Mouse (Mus musculus): Measurements from ENCODE around the gene Mfsd5. TPM values are rescaled to one million over a fixed set of nuclear protein-coding genes. Genes with fewer than 3 reads are reported as not detected.
A peak's percentile ranks its signal among the peaks of the same experiment; 100 is the strongest.

The Mfsd5 gene
- polyA plus RNA-seq, 1 experiment from 2014 or later: 60.1 TPM

DNA sequence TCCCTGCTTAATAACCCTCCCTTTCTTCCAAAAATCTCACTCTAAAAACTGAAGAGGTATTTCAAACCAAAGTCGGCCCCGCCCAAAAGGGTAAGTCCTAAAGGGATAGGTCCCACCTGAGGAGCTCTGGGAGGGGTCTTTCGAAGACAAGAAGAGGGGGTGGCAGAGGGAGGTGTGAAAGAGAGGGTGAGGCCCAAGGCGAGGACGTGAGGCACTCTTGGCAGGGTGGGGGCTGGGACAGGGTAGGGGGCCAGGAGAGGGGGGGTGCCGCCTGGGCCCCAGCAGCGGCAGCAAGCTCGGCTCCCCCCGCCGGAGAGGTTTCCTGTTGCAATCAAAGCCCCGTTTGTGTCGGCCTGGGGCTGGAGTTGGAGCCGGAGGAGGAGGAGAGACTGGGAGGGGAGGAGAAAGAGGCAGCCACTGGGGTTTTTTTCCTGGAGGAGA lies 30.0 kb upstream of the Mfsd5 start:
- H3K9me3 ChIP-seq: no peaks in the 10 kb centered on the region
- peak overlapping the region; percentile 99 for H3K27ac ChIP-seq
- 3% methylated on average over 10 of the region's 13 CpGs for WGBS
- H3K4me1 ChIP-seq: peaks cover 59% of the 10 kb centered on the region
- H3K4me3 ChIP-seq: peak overlapping the region; percentile 60
- peaks cover 31% of the 10 kb centered on the region for H3K36me3 ChIP-seq
- peak overlapping the region; percentile 48 for H3K9ac ChIP-seq
- peak overlapping the region; percentile 93 for H3K4me2 ChIP-seq (replicated peaks)
- ATAC-seq (ENCODE audit: insufficient number of reproducible peaks, insufficient read depth, low FRiP score, low TSS enrichment): peak; percentile 35
- no peaks in the 10 kb centered on the region for H3K27me3 ChIP-seq

DNA sequence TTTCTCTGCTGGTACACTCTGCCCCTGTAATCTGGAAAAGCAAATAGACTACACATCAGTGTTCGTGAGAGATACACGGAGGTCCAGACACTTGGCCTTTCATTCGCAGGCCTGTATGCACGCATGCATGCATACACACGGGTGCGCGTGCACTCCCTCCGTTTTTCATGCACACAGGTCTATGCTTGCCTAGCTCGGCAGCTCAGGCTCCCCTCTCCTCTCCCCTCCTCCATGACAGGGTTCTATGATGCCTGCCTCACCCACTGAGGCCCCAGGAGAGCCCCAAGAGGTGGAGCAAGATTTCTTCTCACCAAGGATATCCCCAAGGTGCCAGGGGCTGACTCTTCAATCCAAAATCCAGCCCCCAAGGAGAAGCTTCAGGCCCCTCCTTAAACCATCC lies 29.3 kb upstream of the Mfsd5 start:
- Histone ChIP-seq H3K4me2 (replicated peaks) (peak overlapping the region; percentile 93), H3K9me3 (no peaks in the 10 kb centered on the region), H3K9ac (peak overlapping the region; percentile 48), H3K36me3 (peaks cover 31% of the 10 kb centered on the region), H3K4me1 (peaks cover 59% of the 10 kb centered on the region), H3K27ac (peak overlapping the region; percentile 99), H3K4me3 (peak overlapping the region; percentile 60), H3K27me3 (no peaks in the 10 kb centered on the region)
- 23% methylated on average over 9 of the region's 9 CpGs for WGBS
- no peak for ATAC-seq (ENCODE audit: insufficient number of reproducible peaks, insufficient read depth, low FRiP score, low TSS enrichment)

DNA sequence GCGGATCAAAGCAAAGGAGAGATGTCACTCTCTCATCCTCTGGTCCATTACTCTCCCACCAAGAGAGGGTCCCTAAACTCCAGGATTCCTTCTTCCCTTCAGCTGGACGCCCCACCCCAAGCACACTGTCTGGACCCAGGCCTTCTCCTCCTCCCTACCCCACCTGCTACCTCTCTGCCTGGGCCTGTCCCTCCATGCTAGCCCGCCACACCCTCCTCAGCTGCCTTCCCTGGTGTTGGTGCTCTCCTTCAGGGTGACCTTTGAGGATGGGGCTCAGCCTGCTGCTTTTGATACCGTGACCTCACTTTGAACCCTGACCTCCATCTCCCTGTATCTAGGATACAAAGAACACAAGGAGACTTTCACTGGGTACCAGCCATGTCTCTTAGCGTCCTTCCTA lies 28.7 kb upstream of the Mfsd5 start:
- Histone ChIP-seq H3K4me1 (peaks cover 62% of the 10 kb centered on the region), H3K36me3 (peaks cover 31% of the 10 kb centered on the region), H3K27ac (peak overlapping the region; percentile 99), H3K9me3 (no peaks in the 10 kb centered on the region), H3K4me2 (replicated peaks) (peak overlapping the region; percentile 93; the same call in 1 of the 2 replicates), H3K27me3 (no peaks in the 10 kb centered on the region), H3K4me3 (no peak overlapping the region), H3K9ac (no peak overlapping the region)
- ATAC-seq (ENCODE audit: insufficient number of reproducible peaks, insufficient read depth, low FRiP score, low TSS enrichment): no peak
- 46% methylated on average over 5 of the region's 5 CpGs for WGBS

DNA sequence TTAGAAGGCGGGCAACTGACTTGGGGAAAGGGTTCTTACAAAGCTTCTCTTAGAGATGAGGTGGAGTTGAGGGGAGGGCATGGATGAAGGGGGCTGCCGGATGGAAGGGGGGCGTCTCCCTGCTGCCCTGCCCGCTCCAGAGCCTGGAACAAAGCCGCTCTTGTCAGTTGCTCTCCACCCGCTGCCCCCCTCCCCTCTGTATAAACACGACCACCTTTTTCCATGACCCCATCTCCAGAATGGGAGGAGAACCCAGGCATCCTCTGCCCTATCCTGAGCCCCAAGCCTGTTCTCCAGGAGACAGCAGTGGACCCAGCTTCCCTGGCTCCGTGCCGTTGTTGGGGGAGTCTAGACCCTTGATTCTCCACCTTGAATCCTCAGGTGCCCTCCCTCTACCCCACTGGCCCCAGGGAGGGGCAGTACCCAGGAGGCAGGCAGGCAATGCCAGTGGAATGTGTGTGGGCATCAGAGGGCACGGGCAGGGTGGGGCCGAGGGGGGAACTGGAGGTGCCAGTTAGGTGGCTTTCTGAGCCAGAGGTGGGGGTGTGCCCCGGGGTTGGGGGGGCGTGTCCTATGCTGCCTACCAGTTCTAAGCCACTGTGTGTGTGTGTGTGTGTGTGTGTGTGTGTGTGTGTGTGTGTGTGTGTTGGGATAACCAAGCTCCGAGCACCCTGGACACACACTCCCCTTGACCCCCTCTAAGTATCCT lies 23.6 kb upstream of the Mfsd5 start:
- H3K4me1 ChIP-seq: peaks cover 70% of the 10 kb centered on the region
- H3K4me3 ChIP-seq: peak overlapping the region; percentile 73
- peak overlapping the region; percentile 99 for H3K27ac ChIP-seq
- peak overlapping the region; percentile 95 for H3K9ac ChIP-seq
- WGBS: 18% methylated on average over 12 of the region's 14 CpGs
- H3K9me3 ChIP-seq: no peaks in the 10 kb centered on the region
- ATAC-seq (ENCODE audit: insufficient number of reproducible peaks, insufficient read depth, low FRiP score, low TSS enrichment): peak; percentile 28; the same call in 1 of the 2 replicates
- H3K36me3 ChIP-seq: peaks cover 27% of the 10 kb centered on the region
- no peaks in the 10 kb centered on the region for H3K27me3 ChIP-seq
- peak overlapping the region; percentile 84 for H3K4me2 ChIP-seq (replicated peaks)

DNA sequence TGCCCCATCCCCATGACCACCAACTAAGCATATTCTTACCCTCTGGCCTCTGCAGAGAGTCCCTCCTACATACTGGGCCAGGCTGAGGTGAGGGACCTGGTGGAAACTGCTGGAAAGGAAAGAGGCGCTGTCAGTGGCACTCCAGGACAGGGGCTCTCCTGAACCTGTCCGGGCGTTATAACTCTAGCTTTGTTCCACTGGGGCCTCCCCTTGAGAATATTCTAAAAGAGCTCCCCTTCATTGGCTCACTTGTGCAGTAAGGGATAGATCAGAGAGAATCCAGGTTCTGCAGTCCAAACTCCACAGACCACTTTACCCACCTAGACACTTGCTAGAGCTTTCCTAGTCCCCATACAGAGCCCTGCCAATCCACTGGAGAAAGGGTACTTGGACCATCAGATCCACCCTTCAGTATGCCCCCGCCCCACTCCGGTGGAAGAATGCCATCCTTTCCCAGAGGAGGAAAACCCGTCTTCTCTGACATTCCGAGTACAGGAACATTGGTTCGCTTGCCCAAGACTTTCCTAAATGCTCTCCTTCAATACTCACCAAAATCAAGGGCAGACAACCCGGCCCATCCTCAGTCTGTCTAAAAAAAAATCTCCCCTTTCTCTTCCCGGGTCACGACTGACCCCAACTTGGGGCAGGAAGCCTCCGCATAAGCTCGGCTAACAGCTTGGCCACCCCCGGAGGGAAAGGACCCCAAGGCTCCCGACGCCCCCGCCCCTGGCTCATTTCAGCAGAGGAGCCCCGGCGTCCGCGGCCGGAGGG lies 22.6 kb upstream of the Mfsd5 start:
- ATAC-seq (ENCODE audit: insufficient number of reproducible peaks, insufficient read depth, low FRiP score, low TSS enrichment): no peak
- Histone ChIP-seq H3K27ac (peak overlapping the region; percentile 99), H3K9ac (peak overlapping the region; percentile 95), H3K27me3 (no peaks in the 10 kb centered on the region), H3K36me3 (peaks cover 18% of the 10 kb centered on the region), H3K4me2 (replicated peaks) (peak overlapping the region; percentile 84), H3K9me3 (no peaks in the 10 kb centered on the region), H3K4me3 (peak overlapping the region; percentile 73), H3K4me1 (peaks cover 62% of the 10 kb centered on the region)
- 2% methylated on average over 22 of the region's 22 CpGs for WGBS

DNA sequence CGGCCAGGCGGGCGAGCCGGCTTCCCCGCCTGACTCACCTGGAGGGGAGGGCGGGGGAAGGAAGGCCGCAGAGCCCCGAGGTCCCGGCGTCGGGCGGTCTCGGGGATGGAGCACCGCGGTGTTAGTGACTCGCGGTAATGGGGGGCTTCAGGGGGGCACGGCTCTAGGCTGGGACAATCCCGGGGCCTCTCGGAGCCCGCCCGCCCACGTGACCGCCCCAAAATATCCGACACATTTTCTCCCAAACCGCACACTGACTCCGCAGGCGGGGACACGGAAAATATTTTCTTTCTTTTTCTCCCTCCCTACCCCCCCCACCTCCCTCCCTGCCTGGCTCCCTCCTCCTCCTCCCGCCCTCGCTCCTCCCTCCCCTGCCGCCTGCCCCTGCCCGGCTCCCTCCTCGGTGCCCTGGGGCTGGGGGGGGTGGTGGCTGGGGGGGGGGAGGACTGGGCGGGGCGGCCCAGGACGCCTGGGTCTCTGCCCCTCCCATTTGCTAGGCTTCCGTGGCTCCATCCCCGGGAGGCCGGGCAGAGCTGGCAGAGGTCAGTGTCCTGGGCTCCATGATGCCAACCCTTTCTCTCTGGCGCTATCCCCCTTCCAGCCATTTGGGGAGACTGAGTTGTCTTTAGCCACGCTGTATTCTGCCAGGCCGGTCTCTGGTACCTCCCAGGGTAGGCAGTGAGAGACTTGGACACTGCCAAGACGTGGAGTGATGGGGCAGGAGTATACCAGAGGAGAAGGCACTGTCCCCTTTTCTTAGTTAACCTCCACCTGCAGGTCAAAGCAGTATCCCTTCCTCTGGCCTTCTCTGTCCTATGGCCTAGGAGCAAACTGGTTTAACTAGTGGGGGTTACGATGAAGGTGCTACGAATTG lies 21.8 kb upstream of the Mfsd5 start, which contains the start of gene Rarg:
Gene Rarg (minus strand): TSS at position 316 of the 874 bp plus-strand sequence.
- Histone ChIP-seq H3K27ac (peak within 1 kb of the TSS; percentile 99), H3K36me3 (peaks cover 10% of the 10 kb centered on the region), H3K9me3 (no peaks in the 10 kb centered on the region), H3K4me1 (peaks cover 61% of the 10 kb centered on the region), H3K27me3 (no peaks in the 10 kb centered on the region), H3K4me3 (peak within 1 kb of the TSS; percentile 73), H3K4me2 (replicated peaks) (peak within 1 kb of the TSS; percentile 84), H3K9ac (peak within 1 kb of the TSS; percentile 95)
- peak; percentile 57 for ATAC-seq (ENCODE audit: insufficient number of reproducible peaks, insufficient read depth, low FRiP score, low TSS enrichment)
- WGBS: 1% methylated on average over 38 of the region's 46 CpGs

DNA sequence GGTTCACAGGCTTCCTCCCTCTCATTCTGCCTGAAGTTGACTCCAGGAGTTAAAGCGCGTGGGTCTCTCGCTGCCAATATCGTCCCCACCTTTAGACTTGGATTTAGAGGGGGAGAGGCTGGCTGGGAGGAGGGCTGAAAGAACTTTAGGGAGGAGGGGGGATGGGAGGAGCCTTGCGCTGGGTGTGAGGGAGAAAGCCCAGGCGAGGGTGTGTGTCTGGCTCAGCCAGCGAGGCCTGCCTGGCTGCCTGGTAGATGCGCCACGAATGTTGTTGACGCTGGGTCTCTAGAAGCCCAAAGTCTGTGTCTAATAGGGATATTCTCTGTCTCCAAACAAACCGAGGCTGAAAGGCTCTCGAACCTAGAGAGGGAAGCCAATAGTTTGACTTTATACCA lies 21.2 kb upstream of the Mfsd5 start:
- H3K36me3 ChIP-seq: 0 out of 2 replicates have a peak, but pooled peaks cover 8% of the 10 kb centered on the region
- H3K27me3 ChIP-seq: no peaks in the 10 kb centered on the region
- peaks cover 60% of the 10 kb centered on the region for H3K4me1 ChIP-seq

DNA sequence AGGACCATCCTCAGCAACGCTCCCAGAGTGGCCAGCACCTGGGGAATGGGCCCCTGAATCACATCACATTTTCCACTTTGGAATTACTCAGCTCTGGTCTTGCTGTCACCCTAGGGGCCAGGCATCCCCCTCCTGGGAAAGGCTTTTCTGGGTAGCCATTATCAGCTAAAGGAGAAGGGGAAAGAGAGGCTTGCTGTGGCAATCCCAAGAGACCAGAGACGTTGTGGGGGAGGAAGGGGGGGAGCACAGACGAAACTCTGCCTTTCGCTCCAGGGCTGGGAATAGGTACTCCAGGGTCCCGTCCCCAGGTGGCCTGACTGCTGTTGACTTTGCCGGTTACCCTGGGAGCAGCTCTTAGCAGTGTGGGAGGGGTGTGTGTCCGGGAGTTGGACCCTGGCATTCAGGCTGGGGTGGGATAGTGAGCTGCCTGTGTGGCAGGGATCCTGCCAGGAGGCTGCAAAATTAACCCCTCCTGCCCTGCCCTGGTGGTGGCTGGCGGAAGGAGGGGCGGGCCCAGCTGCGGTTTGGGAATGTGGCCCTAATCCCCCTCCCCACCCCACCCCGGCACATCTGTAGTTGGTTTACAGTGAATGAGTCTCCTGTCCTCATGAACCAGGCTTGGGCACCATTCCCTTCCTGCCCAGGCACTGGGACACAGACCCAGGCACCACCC lies 20.5 kb upstream of the Mfsd5 start:
- Histone ChIP-seq H3K9ac (peak overlapping the region; percentile 33), H3K27me3 (no peaks in the 10 kb centered on the region), H3K4me3 (peak overlapping the region; percentile 73), H3K4me1 (peaks cover 55% of the 10 kb centered on the region), H3K4me2 (replicated peaks) (peak overlapping the region; percentile 84), H3K9me3 (no peaks in the 10 kb centered on the region), H3K36me3 (0 out of 2 replicates have a peak, but pooled peaks cover 2% of the 10 kb centered on the region), H3K27ac (peak overlapping the region; percentile 99)
- WGBS: 4% methylated on average over 10 of the region's 11 CpGs
- ATAC-seq (ENCODE audit: insufficient number of reproducible peaks, insufficient read depth, low FRiP score, low TSS enrichment): no peak; the same call in 1 of the 2 replicates

More for the DNA sequence above, 21.2 kb upstream of the Mfsd5 start:
- ATAC-seq (ENCODE audit: insufficient number of reproducible peaks, insufficient read depth, low FRiP score, low TSS enrichment): peak; percentile 17; the same call in 1 of the 2 replicates
- WGBS: 2% methylated on average over 12 of the region's 12 CpGs
- Histone ChIP-seq H3K9me3 (no peaks in the 10 kb centered on the region), H3K27ac (peak overlapping the region; percentile 99), H3K4me3 (peak overlapping the region; percentile 73), H3K9ac (peak overlapping the region; percentile 95), H3K4me2 (replicated peaks) (peak overlapping the region; percentile 84)

DNA sequence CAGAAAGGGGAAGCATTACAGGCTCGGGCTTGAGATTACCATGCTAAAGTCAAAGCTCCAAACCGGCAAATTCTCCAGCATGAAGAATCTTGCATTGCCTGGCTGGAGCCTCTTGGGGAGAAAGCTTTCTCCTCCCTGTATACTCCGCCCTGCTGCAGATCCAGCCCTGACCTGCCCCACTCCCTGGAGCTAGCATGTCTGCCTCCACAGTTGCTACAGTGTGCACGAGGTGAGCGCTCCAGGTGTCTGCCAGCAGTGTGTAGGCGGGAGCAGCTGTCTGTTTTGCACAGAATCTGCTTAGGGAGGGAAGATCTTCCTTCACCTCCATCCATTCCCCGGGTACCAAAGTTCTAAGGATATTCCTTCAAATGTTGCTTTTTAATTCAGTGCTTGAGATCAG lies 16.7 kb upstream of the Mfsd5 start:
- H3K36me3 ChIP-seq: no peaks in the 10 kb centered on the region
- no peak overlapping the region for H3K4me2 ChIP-seq (replicated peaks)
- H3K9ac ChIP-seq: no peak overlapping the region
- no peaks in the 10 kb centered on the region for H3K9me3 ChIP-seq
- no peaks in the 10 kb centered on the region for H3K27me3 ChIP-seq
- WGBS: 37% methylated on average over 7 of the region's 7 CpGs
- H3K27ac ChIP-seq: peak overlapping the region; percentile 48
- ATAC-seq (ENCODE audit: insufficient number of reproducible peaks, insufficient read depth, low FRiP score, low TSS enrichment): peak; percentile 61; the same call in 1 of the 2 replicates
- no peak overlapping the region for H3K4me3 ChIP-seq
- peaks cover 36% of the 10 kb centered on the region for H3K4me1 ChIP-seq

DNA sequence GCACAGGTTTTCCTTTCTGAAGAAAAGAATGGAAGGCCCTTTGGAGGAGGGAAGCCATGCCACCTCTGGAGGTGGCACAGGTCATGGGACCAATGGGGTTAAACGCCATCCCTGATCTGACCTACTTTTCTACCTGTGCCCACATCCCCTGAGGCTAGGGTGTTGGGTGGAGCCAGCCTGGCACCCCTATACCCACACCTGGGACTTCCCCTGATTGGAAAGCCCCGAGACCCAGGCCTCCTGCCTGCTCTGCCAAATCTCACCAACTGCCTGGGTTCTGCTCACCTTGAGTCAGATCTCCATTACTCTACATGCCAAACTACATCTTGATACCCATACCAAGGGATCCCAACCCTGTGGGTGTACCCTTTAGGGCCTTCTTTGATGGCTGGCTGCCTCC lies 16.2 kb upstream of the Mfsd5 start:
- Histone ChIP-seq H3K4me3 (no peak overlapping the region), H3K9ac (no peak overlapping the region), H3K4me1 (peaks cover 32% of the 10 kb centered on the region), H3K27me3 (no peaks in the 10 kb centered on the region), H3K9me3 (no peaks in the 10 kb centered on the region), H3K36me3 (no peaks in the 10 kb centered on the region), H3K4me2 (replicated peaks) (no peak overlapping the region), H3K27ac (peak overlapping the region; percentile 48)
- WGBS: 83% methylated on average over 2 of the region's 2 CpGs
- ATAC-seq (ENCODE audit: insufficient number of reproducible peaks, insufficient read depth, low FRiP score, low TSS enrichment): no peak

DNA sequence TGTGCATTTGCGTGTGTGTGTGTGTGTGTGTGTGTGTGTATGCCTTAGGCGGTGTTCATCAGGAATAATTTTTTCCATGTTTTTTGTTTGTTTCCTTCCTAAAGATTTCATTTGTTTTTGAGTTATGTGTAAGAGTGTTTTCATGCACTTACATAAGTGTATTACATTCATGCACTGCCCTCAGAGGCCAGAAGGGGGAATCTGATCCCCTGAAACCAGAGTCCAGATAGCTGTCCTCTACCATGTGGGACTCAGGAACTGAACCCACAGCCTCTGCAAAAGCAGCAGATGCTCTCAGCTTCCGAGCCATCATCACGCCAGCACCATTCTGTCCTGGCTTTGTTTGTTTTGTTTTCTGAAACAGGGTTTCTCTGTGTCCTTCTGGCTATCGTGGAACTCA lies 13.7 kb upstream of the Mfsd5 start:
- Histone ChIP-seq H3K4me1 (peaks cover 21% of the 10 kb centered on the region), H3K9me3 (no peaks in the 10 kb centered on the region), H3K27ac (no peak overlapping the region), H3K36me3 (no peaks in the 10 kb centered on the region), H3K9ac (no peak overlapping the region), H3K27me3 (no peaks in the 10 kb centered on the region), H3K4me2 (replicated peaks) (no peak overlapping the region), H3K4me3 (no peak overlapping the region)
- WGBS: 89% methylated on average over 5 of the region's 5 CpGs
- no peak for ATAC-seq (ENCODE audit: insufficient number of reproducible peaks, insufficient read depth, low FRiP score, low TSS enrichment)

All from embryonic facial prominence, embryonic 12.5 days (tissue).